Mouse (Mus musculus): Measurements from ENCODE around the gene Tmcc3.

Gene Tmcc3

GRCm38 (mm10) chr10:94313146-94313545, 1.4 kb downstream of the Tmcc3 start:
- in situ Hi-C loops (cut with MboI; ENCODE audit: low pct_unique_long_range_greater_than_20kb in 1 of 2, low sequenced_read_pairs in 2 of 2, unreplicated experiment in 1 of 2), result no loop called here

DNA sequence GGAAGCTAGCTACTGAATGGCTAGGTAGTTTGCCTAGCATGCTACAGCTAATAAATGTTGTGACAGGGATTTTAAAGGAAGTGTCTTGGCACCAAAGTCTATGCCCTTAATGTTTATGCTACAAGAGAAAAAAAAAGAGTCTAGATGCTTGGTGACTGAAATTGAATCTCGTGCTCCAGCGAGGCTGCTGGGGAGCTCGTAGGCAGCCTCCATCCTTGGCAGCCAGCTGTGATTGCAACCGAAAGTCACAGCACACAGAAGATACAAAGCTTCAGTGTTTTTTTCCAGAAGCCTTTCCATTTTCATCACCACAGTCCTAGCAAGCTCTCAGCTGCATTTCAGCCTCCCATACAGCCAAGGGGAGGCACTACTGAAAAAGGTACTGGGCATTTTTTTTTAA, 6.8 kb downstream of the Tmcc3 start:
- in situ Hi-C loops (cut with MboI; ENCODE audit: low pct_unique_long_range_greater_than_20kb in 1 of 2, low sequenced_read_pairs in 2 of 2, unreplicated experiment in 1 of 2), result no loop called here

DNA sequence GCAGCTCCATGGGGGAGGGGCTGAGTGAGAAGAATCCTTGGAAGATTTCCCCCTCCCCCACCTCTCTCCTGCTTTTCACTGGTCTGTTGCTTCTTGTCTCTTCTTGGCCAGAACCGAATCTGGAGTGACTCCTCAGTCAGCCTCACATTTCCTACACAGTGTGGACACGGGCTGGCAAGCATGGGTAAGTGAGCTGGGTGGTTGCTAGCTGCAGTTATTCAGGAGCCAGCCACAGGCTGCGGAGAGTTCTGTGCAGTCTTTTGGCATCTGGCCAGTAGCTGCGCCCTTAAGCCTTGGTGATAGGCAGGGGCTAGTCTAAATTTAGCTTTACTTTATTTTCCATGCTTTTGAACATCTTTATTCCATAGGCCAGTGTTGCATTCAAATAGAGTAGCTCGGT, 18.2 kb downstream of the Tmcc3 start:
- in situ Hi-C loops (cut with MboI; ENCODE audit: low pct_unique_long_range_greater_than_20kb in 1 of 2, low sequenced_read_pairs in 2 of 2, unreplicated experiment in 1 of 2), result no loop called here

DNA sequence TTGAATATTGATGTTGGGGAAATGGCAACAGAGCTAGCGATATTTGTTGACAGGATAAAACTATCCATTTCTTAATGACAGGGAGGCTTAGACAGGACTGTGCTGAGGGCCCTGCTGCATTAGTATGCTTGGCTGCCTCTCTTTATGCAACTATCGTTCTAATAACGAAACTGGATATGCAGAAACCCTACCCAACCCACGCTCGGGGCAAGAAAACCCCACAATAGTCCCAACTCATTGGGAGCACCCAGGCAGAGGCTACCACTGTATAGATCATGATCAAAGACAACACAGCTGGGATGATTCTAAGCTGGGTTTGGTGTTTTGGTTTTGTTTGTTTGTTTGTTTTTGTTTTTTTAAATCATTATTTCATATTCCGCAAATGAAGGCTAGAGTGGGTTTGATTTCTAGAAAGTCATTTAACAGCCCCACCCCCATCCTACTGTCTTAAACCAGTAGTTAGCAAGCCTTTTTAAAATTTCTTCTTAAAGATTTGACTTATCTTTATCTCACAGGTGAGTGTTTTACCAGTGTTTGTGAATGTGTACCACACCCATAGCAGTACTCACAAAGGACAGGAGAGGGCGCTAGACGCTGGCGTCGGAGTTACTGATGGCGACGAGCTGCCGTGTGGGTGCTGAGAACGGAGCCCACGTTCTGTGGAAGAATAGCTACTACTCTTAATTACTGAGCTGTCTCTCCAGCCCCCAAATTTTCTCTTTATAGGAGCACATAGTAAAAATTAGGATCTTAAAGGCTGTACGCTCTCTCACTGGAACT, 20.8 kb downstream of the Tmcc3 start:
- in situ Hi-C loops (cut with MboI; ENCODE audit: low pct_unique_long_range_greater_than_20kb in 1 of 2, low sequenced_read_pairs in 2 of 2, unreplicated experiment in 1 of 2), result no loop called here

GRCm38 (mm10) chr10:94333328-94333727, 21.6 kb downstream of the Tmcc3 start:
- in situ Hi-C loops (cut with MboI; ENCODE audit: low pct_unique_long_range_greater_than_20kb in 1 of 2, low sequenced_read_pairs in 2 of 2, unreplicated experiment in 1 of 2), result no loop called here

- in situ Hi-C loops (cut with MboI; ENCODE audit: low pct_unique_long_range_greater_than_20kb in 1 of 2, low sequenced_read_pairs in 2 of 2, unreplicated experiment in 1 of 2), result no loop called here
Measured at GRCm38 (mm10) chr10:94335047-94335446, 23.3 kb downstream of the Tmcc3 start.

GRCm38 (mm10) chr10:94336071-94336470, 24.3 kb downstream of the Tmcc3 start:
- in situ Hi-C loops (cut with MboI; ENCODE audit: low pct_unique_long_range_greater_than_20kb in 1 of 2, low sequenced_read_pairs in 2 of 2, unreplicated experiment in 1 of 2), result no loop called here

- in situ Hi-C loops (cut with MboI; ENCODE audit: low pct_unique_long_range_greater_than_20kb in 1 of 2, low sequenced_read_pairs in 2 of 2, unreplicated experiment in 1 of 2), result no loop called here
Measured at GRCm38 (mm10) chr10:94341501-94341900, 29.8 kb downstream of the Tmcc3 start.

- in situ Hi-C loops (cut with MboI; ENCODE audit: low pct_unique_long_range_greater_than_20kb in 1 of 2, low sequenced_read_pairs in 2 of 2, unreplicated experiment in 1 of 2), result no loop called here
Measured at GRCm38 (mm10) chr10:94342256-94342655, 30.5 kb downstream of the Tmcc3 start.

DNA sequence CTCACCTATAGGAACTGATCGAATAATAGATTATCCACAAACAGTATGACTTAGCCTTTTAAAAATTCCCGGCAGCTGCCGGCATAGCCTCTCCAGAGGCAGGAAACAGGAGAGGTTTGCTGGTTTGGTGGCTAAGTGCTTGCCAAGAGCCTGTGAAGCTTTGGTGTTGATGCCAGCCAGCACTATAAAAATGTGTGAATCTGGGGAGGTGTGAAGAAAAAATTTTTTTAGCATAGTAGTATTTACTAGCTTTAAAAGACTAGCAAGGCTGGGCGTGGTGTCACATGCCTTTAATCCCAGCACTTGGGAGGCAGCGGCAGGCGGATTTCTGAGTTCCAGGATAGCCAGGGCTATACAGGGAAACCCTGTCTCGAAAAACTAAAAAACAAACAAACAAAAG, 31.8 kb downstream of the Tmcc3 start:
- in situ Hi-C loops (cut with MboI; ENCODE audit: low pct_unique_long_range_greater_than_20kb in 1 of 2, low sequenced_read_pairs in 2 of 2, unreplicated experiment in 1 of 2), result no loop called here

- in situ Hi-C loops (cut with MboI; ENCODE audit: low pct_unique_long_range_greater_than_20kb in 1 of 2, low sequenced_read_pairs in 2 of 2, unreplicated experiment in 1 of 2), result no loop called here
Measured at GRCm38 (mm10) chr10:94344631-94345417, 33.1 kb downstream of the Tmcc3 start.

GRCm38 (mm10) chr10:94345509-94346252, 33.9 kb downstream of the Tmcc3 start:
- in situ Hi-C loops (cut with MboI; ENCODE audit: low pct_unique_long_range_greater_than_20kb in 1 of 2, low sequenced_read_pairs in 2 of 2, unreplicated experiment in 1 of 2), result no loop called here

- in situ Hi-C loops (cut with MboI; ENCODE audit: low pct_unique_long_range_greater_than_20kb in 1 of 2, low sequenced_read_pairs in 2 of 2, unreplicated experiment in 1 of 2), result no loop called here
Measured at GRCm38 (mm10) chr10:94346596-94346995, 34.8 kb downstream of the Tmcc3 start.

DNA sequence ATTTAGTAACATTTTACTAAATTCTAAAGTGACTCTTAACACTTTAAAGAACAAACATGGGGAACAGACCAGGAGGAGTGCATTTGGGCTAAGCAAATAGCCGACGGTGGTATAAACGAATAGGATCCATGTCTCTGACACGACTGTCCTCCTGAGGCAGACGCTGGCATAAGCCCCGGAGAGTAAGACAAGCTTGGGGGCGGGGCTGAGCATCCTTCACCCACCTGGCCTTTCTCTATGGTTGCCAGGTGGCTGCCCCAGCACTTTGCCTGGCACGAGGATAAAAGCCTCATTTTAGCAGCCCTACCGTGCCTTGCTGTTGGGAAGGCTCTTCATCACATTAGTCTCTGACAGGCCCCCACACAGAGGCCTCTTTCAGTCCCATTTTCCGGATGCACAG, 35.5 kb downstream of the Tmcc3 start:
- in situ Hi-C loops (cut with MboI; ENCODE audit: low pct_unique_long_range_greater_than_20kb in 1 of 2, low sequenced_read_pairs in 2 of 2, unreplicated experiment in 1 of 2), result no loop called here

- in situ Hi-C loops (cut with MboI; ENCODE audit: low pct_unique_long_range_greater_than_20kb in 1 of 2, low sequenced_read_pairs in 2 of 2, unreplicated experiment in 1 of 2), result no loop called here
Measured at GRCm38 (mm10) chr10:94347959-94348358, 36.2 kb downstream of the Tmcc3 start.

DNA sequence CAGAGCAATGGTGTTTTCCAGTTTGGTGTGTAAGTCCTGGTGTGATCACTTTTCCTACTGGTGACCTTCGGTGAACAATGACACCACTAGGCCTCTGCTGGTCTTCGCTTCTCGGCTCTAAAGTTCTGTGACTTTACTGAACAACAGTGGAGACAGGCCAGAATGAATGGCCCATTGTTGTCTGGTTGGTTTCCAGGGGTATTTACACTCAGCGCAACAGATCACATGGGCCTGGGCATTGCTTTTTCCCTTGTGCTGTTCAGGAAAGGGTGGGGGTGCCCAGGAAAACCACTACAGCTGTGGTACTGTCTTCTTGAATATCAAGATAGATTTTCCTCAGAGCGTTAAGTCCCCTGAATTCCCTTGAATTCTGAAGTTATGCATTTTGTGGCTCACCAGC, 38.5 kb downstream of the Tmcc3 start:
- in situ Hi-C loops (cut with MboI; ENCODE audit: low pct_unique_long_range_greater_than_20kb in 1 of 2, low sequenced_read_pairs in 2 of 2, unreplicated experiment in 1 of 2), result no loop called here

- in situ Hi-C loops (cut with MboI; ENCODE audit: low pct_unique_long_range_greater_than_20kb in 1 of 2, low sequenced_read_pairs in 2 of 2, unreplicated experiment in 1 of 2), result no loop called here
Measured at GRCm38 (mm10) chr10:94350896-94351661, 39.3 kb downstream of the Tmcc3 start.

- in situ Hi-C loops (cut with MboI; ENCODE audit: low pct_unique_long_range_greater_than_20kb in 1 of 2, low sequenced_read_pairs in 2 of 2, unreplicated experiment in 1 of 2), result no loop called here
Measured at GRCm38 (mm10) chr10:94352172-94352876, 40.6 kb downstream of the Tmcc3 start.
